Mouse (Mus musculus): ENCODE measurements around the gene Tmem237. TPM values are rescaled to one million over a fixed set of nuclear protein-coding genes. Genes with fewer than 3 reads are reported as not detected.

The Tmem237 gene
- polyA plus RNA-seq (2015; fragmentation: Nextera tagmentation; extraction: Ambion mirVana) = 40.1 TPM in 2 replicates

- H3K4me1 ChIP-seq (replicated peaks) = peaks cover 12% of the 10 kb centered on the region
- peak within 1 kb of the TSS; percentile 97 for H3K9ac ChIP-seq
- peak within 1 kb of the TSS; percentile 75 for H3K4me3 ChIP-seq
- H3K9me3 ChIP-seq = no peaks in the 10 kb centered on the region
- H3K4me2 ChIP-seq = peak within 1 kb of the TSS; percentile 83
- H3K27me3 ChIP-seq = no peaks in the 10 kb centered on the region
- H3K27ac ChIP-seq = peak within 1 kb of the TSS; percentile 96
- WGBS = under 1% methylated on average over 67 of the region's 74 CpGs
- peak; percentile 99 for ATAC-seq (ENCODE audit: low FRiP score)
- H3K36me3 ChIP-seq = peaks cover 19% of the 10 kb centered on the region
These were observed at the start of gene Tmem237 for GRCm38 (mm10) chr1:59119720-59120457. Gene Tmem237 (minus strand): TSS chr1:59120408.

- WGBS = 87% methylated on average over 6 of the region's 6 CpGs
- H3K36me3 ChIP-seq = peaks cover 68% of the 10 kb centered on the region
- no peak overlapping the region for H3K27ac ChIP-seq
- H3K9me3 ChIP-seq = no peaks in the 10 kb centered on the region
- H3K9ac ChIP-seq = no peak overlapping the region
- no peak overlapping the region for H3K4me3 ChIP-seq
- no peaks in the 10 kb centered on the region for H3K4me1 ChIP-seq (replicated peaks)
- H3K4me2 ChIP-seq = no peak overlapping the region
- no peaks in the 10 kb centered on the region for H3K27me3 ChIP-seq
- no peak for ATAC-seq (ENCODE audit: low FRiP score)
These were observed 49.4 kb upstream of the Tmem237 start for GRCm38 (mm10) chr1:59169586-59169985.

- Histone ChIP-seq H3K27me3 (no peaks in the 10 kb centered on the region), H3K36me3 (peaks cover 74% of the 10 kb centered on the region), H3K9me3 (no peaks in the 10 kb centered on the region), H3K4me2 (no peak overlapping the region), H3K9ac (no peak overlapping the region), H3K4me1 (replicated peaks) (no peaks in the 10 kb centered on the region), H3K4me3 (no peak overlapping the region), H3K27ac (no peak overlapping the region)
- WGBS = 92% methylated on average over 2 of the region's 2 CpGs
- ATAC-seq (ENCODE audit: low FRiP score) = no peak
These were observed 48.3 kb upstream of the Tmem237 start for GRCm38 (mm10) chr1:59168556-59168955.

GRCm38 (mm10) chr1:59167654-59168425 is 47.6 kb upstream of the Tmem237 start:
- H3K4me1 ChIP-seq (replicated peaks) = no peaks in the 10 kb centered on the region

GRCm38 (mm10) chr1:59166232-59166905 is 46.2 kb upstream of the Tmem237 start:
- Histone ChIP-seq H3K4me2 (no peak overlapping the region), H3K27me3 (no peaks in the 10 kb centered on the region), H3K27ac (no peak overlapping the region), H3K9me3 (no peaks in the 10 kb centered on the region), H3K36me3 (peaks cover 72% of the 10 kb centered on the region), H3K4me3 (no peak overlapping the region), H3K9ac (no peak overlapping the region), H3K4me1 (replicated peaks) (no peaks in the 10 kb centered on the region)
- 94% methylated on average over 9 of the region's 9 CpGs for WGBS
- no peak for ATAC-seq (ENCODE audit: low FRiP score)

More at GRCm38 (mm10) chr1:59167654-59168425, 47.6 kb upstream of the Tmem237 start:
- Histone ChIP-seq H3K4me3 (no peak overlapping the region), H3K9ac (no peak overlapping the region), H3K27ac (no peak overlapping the region), H3K27me3 (no peaks in the 10 kb centered on the region), H3K9me3 (no peaks in the 10 kb centered on the region), H3K4me2 (no peak overlapping the region), H3K36me3 (peaks cover 74% of the 10 kb centered on the region)
- ATAC-seq (ENCODE audit: low FRiP score) = no peak
- WGBS = 90% methylated on average over 4 of the region's 4 CpGs

GRCm38 (mm10) chr1:59163918-59164317 is 43.7 kb upstream of the Tmem237 start:
- no peak overlapping the region for H3K9ac ChIP-seq
- no peaks in the 10 kb centered on the region for H3K4me1 ChIP-seq (replicated peaks)
- no peaks in the 10 kb centered on the region for H3K9me3 ChIP-seq
- H3K4me2 ChIP-seq = no peak overlapping the region
- H3K27me3 ChIP-seq = no peaks in the 10 kb centered on the region
- WGBS = 57% methylated on average over 5 of the region's 5 CpGs
- no peak overlapping the region for H3K27ac ChIP-seq
- peaks cover 66% of the 10 kb centered on the region for H3K36me3 ChIP-seq
- no peak overlapping the region for H3K4me3 ChIP-seq
- no peak for ATAC-seq (ENCODE audit: low FRiP score)

GRCm38 (mm10) chr1:59163030-59163461 is 42.8 kb upstream of the Tmem237 start, which contains the start of gene Mpp4:
Gene Mpp4 (minus strand): TSS chr1:59163389.
- Histone ChIP-seq H3K4me2 (no peak within 1 kb of the TSS), H3K9ac (no peak within 1 kb of the TSS), H3K9me3 (no peaks in the 10 kb centered on the region), H3K27me3 (no peaks in the 10 kb centered on the region), H3K4me1 (replicated peaks) (no peaks in the 10 kb centered on the region), H3K27ac (no peak within 1 kb of the TSS), H3K4me3 (no peak within 1 kb of the TSS), H3K36me3 (peaks cover 63% of the 10 kb centered on the region)
- ATAC-seq (ENCODE audit: low FRiP score) = no peak
- 53% methylated on average over 12 of the region's 12 CpGs for WGBS

- H3K9me3 ChIP-seq = no peaks in the 10 kb centered on the region
- no peak overlapping the region for H3K4me2 ChIP-seq
- no peak overlapping the region for H3K9ac ChIP-seq
- H3K27ac ChIP-seq = no peak overlapping the region
- whole genome bisulfite sequencing = 44% methylated on average over 8 of the region's 8 CpGs
- no peaks in the 10 kb centered on the region for H3K27me3 ChIP-seq
- ATAC-seq (ENCODE audit: low FRiP score) = no peak
- H3K4me3 ChIP-seq = no peak overlapping the region
- no peaks in the 10 kb centered on the region for H3K4me1 ChIP-seq (replicated peaks)
- peaks cover 57% of the 10 kb centered on the region for H3K36me3 ChIP-seq
These were observed 42.3 kb upstream of the Tmem237 start for GRCm38 (mm10) chr1:59162309-59163024.

- Histone ChIP-seq H3K27me3 (no peaks in the 10 kb centered on the region), H3K27ac (no peak overlapping the region), H3K4me1 (replicated peaks) (no peaks in the 10 kb centered on the region), H3K4me2 (no peak overlapping the region), H3K4me3 (no peak overlapping the region), H3K36me3 (peaks cover 47% of the 10 kb centered on the region), H3K9me3 (no peaks in the 10 kb centered on the region), H3K9ac (no peak overlapping the region)
- 84% methylated on average over 6 of the region's 6 CpGs for WGBS
- no peak for ATAC-seq (ENCODE audit: low FRiP score)
These were observed 41.2 kb upstream of the Tmem237 start for GRCm38 (mm10) chr1:59161396-59161795.

- WGBS = 89% methylated on average over 6 of the region's 6 CpGs
- Histone ChIP-seq H3K4me1 (replicated peaks) (no peaks in the 10 kb centered on the region), H3K9ac (no peak overlapping the region)
These were observed 40.7 kb upstream of the Tmem237 start for GRCm38 (mm10) chr1:59160871-59161270.

GRCm38 (mm10) chr1:59159136-59159535 is 38.9 kb upstream of the Tmem237 start:
- WGBS = 93% methylated on average over 3 of the region's 3 CpGs
- H3K4me1 ChIP-seq (replicated peaks) = no peaks in the 10 kb centered on the region
- no peak overlapping the region for H3K9ac ChIP-seq
- no peak overlapping the region for H3K27ac ChIP-seq
- no peaks in the 10 kb centered on the region for H3K9me3 ChIP-seq
- no peak overlapping the region for H3K4me3 ChIP-seq
- H3K4me2 ChIP-seq = no peak overlapping the region
- H3K36me3 ChIP-seq = peaks cover 30% of the 10 kb centered on the region
- no peaks in the 10 kb centered on the region for H3K27me3 ChIP-seq
- no peak for ATAC-seq (ENCODE audit: low FRiP score)

More at GRCm38 (mm10) chr1:59160871-59161270, 40.7 kb upstream of the Tmem237 start:
- Histone ChIP-seq H3K27ac (no peak overlapping the region), H3K36me3 (peaks cover 42% of the 10 kb centered on the region), H3K9me3 (no peaks in the 10 kb centered on the region), H3K27me3 (no peaks in the 10 kb centered on the region), H3K4me2 (no peak overlapping the region), H3K4me3 (no peak overlapping the region)
- no peak for ATAC-seq (ENCODE audit: low FRiP score)

- H3K27me3 ChIP-seq = no peaks in the 10 kb centered on the region
- no peak overlapping the region for H3K27ac ChIP-seq
- H3K36me3 ChIP-seq = peaks cover 25% of the 10 kb centered on the region
- WGBS = 82% methylated on average over 7 of the region's 7 CpGs
- H3K4me2 ChIP-seq = no peak overlapping the region
- H3K4me1 ChIP-seq (replicated peaks) = no peaks in the 10 kb centered on the region
- no peak for ATAC-seq (ENCODE audit: low FRiP score)
- H3K9ac ChIP-seq = no peak overlapping the region
- no peaks in the 10 kb centered on the region for H3K9me3 ChIP-seq
- no peak overlapping the region for H3K4me3 ChIP-seq
These were observed 38.3 kb upstream of the Tmem237 start for GRCm38 (mm10) chr1:59158498-59158897.

Data from hindbrain, embryonic 13.5 days (tissue).